Mouse (Mus musculus) lung, adult 18-20 months (tissue): ENCODE measurements around the gene Oosp2.

Source experiments
- DNase-seq, 2 experiments: peaks; one replicate each; pipeline ENCODE4 v3.0.0; 2022; ENCODE audit warnings: mixed read lengths in 2 of 2

Gene Oosp2

DNA sequence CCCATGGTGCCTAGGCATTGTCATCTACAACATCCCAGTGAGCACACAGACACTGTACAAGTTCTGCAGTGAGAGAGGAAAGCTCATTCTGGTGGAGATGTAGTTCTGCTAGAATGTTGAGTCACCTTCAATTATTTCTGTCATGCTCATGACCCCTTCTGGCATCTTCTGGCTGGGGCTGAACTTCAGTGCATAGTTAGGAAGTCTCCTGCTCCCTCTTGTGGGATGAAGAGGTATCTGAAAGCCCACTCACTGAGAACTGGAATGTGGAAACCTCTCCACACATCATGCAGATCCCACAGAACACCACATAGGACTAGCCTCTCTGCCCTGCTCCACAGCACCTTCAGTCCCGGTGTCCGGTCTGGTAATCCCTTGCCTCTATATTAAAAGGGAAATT, 58.3 kb downstream of the Oosp2 start:
- DNase-seq, result peak; percentile 12 to 35

DNA sequence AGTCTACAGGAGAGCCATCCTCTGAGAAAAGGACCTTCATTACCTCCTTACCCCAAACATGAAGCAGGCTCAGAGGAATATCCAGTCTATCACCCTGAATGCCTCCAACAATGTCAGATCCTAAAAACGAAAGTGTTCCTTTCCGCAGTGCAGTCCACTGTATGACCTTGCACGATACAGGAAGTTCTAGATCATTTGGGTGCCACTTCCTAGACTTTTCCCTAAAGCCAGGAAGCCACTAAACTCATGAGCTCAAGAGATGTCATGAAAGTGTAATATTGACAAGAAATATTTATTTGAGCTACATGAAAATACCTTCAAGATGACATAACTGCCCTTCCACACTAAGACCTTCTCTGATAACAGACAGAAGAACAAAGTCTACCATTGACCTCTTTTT, 59.0 kb downstream of the Oosp2 start:
- DNase-seq, result no peak
